Mouse (Mus musculus): ENCODE measurements at regions not wholly inside any gene's neighbourhood (a gene's known extent, or its start where the extent isn't known, plus 50 kb on each side); places are given as distances from the start of the nearest gene placed in this dataset.
A peak's percentile ranks its signal among the peaks of the same experiment; 100 is the strongest.

DNA sequence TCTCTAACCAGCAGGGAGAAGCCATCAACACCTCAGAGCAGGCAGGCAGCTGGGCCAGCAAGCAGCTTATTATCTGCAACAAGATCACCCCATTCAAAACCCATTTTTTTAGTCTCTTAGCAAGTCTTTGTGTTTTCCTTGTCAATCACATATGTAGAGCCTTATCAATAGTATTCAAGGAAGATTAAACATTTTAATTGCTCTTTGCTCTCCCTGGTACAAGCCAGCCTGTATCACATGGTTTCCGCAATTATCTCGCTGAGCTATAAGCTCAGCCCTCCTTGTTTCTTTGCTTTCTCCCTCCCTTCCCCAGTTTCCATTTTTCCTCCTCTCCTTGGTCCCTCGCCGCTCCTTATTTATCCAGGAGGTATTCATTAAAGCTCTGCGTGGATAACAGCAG is 259.9 kb upstream of the Gm10131 start:
- Histone ChIP-seq H3K36me3 (ENCODE audit: control insufficient read depth, insufficient read depth, low read length) (no peaks in the 10 kb centered on the region), H3K27ac (ENCODE audit: low read depth, low read length) (no peak overlapping the region), H3K9me3 (ENCODE audit: control insufficient read depth, low read length) (no peaks in the 10 kb centered on the region), H3K9ac (ENCODE audit: low read depth, low read length) (no peak overlapping the region), H3K4me2 (replicated peaks; ENCODE audit: low read depth, low read length) (no peak overlapping the region), H3K4me1 (ENCODE audit: control insufficient read depth, insufficient read depth, low read length) (no peaks in the 10 kb centered on the region), H3K4me3 (ENCODE audit: low read length) (no peak overlapping the region), H3K27me3 (ENCODE audit: control insufficient read depth, insufficient read depth, low read length) (no peaks in the 10 kb centered on the region)
- ATAC-seq (ENCODE audit: low FRiP score, low TSS enrichment): no peak
- WGBS: 78% methylated on average over 5 of the region's 5 CpGs

DNA sequence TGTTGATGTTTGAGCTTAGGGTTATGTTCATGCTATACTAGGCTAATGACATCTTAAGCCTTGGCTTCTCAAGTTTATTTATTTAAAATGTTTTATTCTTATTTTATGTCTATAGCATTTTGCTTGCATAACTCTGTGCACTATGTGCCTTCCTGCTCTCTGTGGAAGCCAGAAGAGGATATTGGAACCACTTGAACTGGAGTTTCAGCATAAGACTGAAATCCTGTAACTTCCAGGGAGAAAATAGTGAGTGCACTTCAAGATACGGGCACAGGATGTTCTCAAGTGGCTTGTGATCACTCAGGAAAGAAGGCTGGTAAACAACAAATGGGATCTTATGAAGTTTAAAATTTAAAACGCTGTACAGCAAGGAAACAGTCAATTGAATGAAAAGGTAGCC is 257.0 kb upstream of the Gm10131 start:
- no peak overlapping the region for H3K4me2 ChIP-seq (replicated peaks; ENCODE audit: low read depth, low read length)
- ATAC-seq (ENCODE audit: low FRiP score, low TSS enrichment): no peak
- no peaks in the 10 kb centered on the region for H3K36me3 ChIP-seq (ENCODE audit: control insufficient read depth, insufficient read depth, low read length)
- H3K4me3 ChIP-seq (ENCODE audit: low read length): no peak overlapping the region
- H3K9ac ChIP-seq (ENCODE audit: low read depth, low read length): no peak overlapping the region
- no peak overlapping the region for H3K27ac ChIP-seq (ENCODE audit: low read depth, low read length)
- no peaks in the 10 kb centered on the region for H3K9me3 ChIP-seq (ENCODE audit: control insufficient read depth, low read length)
- 69% methylated on average over 2 of the region's 2 CpGs for WGBS
- no peaks in the 10 kb centered on the region for H3K27me3 ChIP-seq (ENCODE audit: control insufficient read depth, insufficient read depth, low read length)
- 0 out of 2 replicates have a peak, but pooled peaks cover 2% of the 10 kb centered on the region for H3K4me1 ChIP-seq (ENCODE audit: control insufficient read depth, insufficient read depth, low read length)

DNA sequence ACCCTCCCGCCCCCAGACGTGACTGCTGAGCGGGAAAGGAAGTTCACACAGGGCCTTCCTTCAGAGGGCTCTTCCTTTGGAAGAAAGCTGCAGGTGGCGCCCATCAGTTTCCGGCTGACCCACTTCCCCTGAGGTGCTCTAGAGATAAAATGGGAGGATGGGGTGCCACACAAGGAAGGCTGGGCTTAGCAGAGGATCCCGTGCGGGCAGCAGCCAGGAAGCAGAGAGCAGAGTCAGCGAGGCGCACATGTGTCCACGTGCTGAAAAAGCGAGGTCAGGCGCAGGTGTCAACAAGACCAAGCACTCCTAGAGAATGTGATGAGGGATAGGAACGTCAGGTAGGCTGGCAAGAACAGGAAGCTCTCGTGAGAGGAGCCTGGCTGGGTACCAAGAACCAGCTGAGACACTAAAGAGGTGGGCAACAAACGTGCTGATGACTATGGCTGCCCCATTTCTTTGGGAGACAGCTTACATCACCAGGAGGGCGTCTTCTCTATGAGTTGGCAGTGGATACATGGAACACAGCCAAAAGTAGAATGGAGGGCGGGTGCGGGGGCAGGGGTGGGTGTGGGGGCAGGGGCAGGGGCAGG is 253.0 kb upstream of the Gm10131 start:
- no peak for ATAC-seq (ENCODE audit: low FRiP score, low TSS enrichment)
- WGBS: 77% methylated on average over 18 of the region's 18 CpGs
- 0 out of 2 replicates have a peak, but pooled peaks cover 3% of the 10 kb centered on the region for H3K4me1 ChIP-seq (ENCODE audit: control insufficient read depth, insufficient read depth, low read length)
- H3K9me3 ChIP-seq (ENCODE audit: control insufficient read depth, low read length): no peaks in the 10 kb centered on the region
- no peak overlapping the region for H3K27ac ChIP-seq (ENCODE audit: low read depth, low read length)
- no peak overlapping the region for H3K4me3 ChIP-seq (ENCODE audit: low read length)
- no peaks in the 10 kb centered on the region for H3K36me3 ChIP-seq (ENCODE audit: control insufficient read depth, insufficient read depth, low read length)
- H3K27me3 ChIP-seq (ENCODE audit: control insufficient read depth, insufficient read depth, low read length): no peaks in the 10 kb centered on the region
- H3K4me2 ChIP-seq (replicated peaks; ENCODE audit: low read depth, low read length): no peak overlapping the region
- H3K9ac ChIP-seq (ENCODE audit: low read depth, low read length): no peak overlapping the region

DNA sequence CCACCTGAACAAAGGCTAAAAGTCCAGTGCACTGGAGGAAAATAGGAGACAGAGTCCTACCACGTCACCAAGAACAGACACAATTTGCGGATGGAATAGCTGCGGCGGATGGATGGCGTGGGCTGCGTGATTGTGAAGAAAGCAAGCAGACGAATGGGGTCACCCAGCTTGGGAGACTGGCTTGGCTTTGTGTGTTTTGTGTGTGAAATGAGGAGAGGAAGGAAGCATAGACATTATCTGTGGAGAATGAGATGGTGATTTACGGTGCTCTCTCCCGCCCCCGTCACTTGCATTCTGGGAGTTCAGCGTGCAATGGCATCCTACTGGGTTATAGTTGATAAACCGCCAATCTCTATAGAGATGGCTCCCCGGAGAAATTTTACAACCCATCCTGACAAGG is 252.1 kb upstream of the Gm10131 start:
- Histone ChIP-seq H3K9me3 (ENCODE audit: control insufficient read depth, low read length) (no peaks in the 10 kb centered on the region), H3K4me2 (replicated peaks; ENCODE audit: low read depth, low read length) (no peak overlapping the region), H3K4me1 (ENCODE audit: control insufficient read depth, insufficient read depth, low read length) (0 out of 2 replicates have a peak, but pooled peaks cover 3% of the 10 kb centered on the region), H3K27ac (ENCODE audit: low read depth, low read length) (no peak overlapping the region), H3K27me3 (ENCODE audit: control insufficient read depth, insufficient read depth, low read length) (no peaks in the 10 kb centered on the region), H3K9ac (ENCODE audit: low read depth, low read length) (no peak overlapping the region), H3K4me3 (ENCODE audit: low read length) (no peak overlapping the region), H3K36me3 (ENCODE audit: control insufficient read depth, insufficient read depth, low read length) (no peaks in the 10 kb centered on the region)
- 77% methylated on average over 13 of the region's 13 CpGs for WGBS
- no peak for ATAC-seq (ENCODE audit: low FRiP score, low TSS enrichment)

DNA sequence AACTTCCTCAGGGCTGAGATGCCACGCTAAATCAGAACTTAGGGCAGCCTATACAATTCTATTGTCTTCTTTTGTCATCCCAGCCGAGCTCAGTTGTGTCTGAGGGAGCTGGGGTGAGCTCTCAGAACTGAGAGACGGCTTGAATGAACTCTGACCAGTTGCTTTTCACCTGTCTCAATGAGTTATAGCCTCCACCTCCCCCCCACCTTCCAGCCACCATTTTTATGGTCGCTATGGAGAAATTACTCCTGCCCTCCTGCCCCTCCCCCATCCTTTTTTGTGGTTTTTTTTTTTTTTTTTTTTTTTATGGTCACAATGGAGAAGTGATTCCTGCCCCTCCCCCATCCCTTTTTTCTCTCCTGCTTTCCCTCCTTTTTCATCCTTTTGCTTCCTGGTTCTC is 251.6 kb upstream of the Gm10131 start:
- no peak overlapping the region for H3K4me3 ChIP-seq (ENCODE audit: low read length)
- H3K4me2 ChIP-seq (replicated peaks; ENCODE audit: low read depth, low read length): no peak overlapping the region
- no peaks in the 10 kb centered on the region for H3K36me3 ChIP-seq (ENCODE audit: control insufficient read depth, insufficient read depth, low read length)
- H3K9me3 ChIP-seq (ENCODE audit: control insufficient read depth, low read length): no peaks in the 10 kb centered on the region
- H3K4me1 ChIP-seq (ENCODE audit: control insufficient read depth, insufficient read depth, low read length): 0 out of 2 replicates have a peak, but pooled peaks cover 3% of the 10 kb centered on the region
- H3K9ac ChIP-seq (ENCODE audit: low read depth, low read length): no peak overlapping the region
- 39% methylated on average over 4 of the region's 4 CpGs for WGBS
- no peak overlapping the region for H3K27ac ChIP-seq (ENCODE audit: low read depth, low read length)
- H3K27me3 ChIP-seq (ENCODE audit: control insufficient read depth, insufficient read depth, low read length): no peaks in the 10 kb centered on the region
- no peak for ATAC-seq (ENCODE audit: low FRiP score, low TSS enrichment)

DNA sequence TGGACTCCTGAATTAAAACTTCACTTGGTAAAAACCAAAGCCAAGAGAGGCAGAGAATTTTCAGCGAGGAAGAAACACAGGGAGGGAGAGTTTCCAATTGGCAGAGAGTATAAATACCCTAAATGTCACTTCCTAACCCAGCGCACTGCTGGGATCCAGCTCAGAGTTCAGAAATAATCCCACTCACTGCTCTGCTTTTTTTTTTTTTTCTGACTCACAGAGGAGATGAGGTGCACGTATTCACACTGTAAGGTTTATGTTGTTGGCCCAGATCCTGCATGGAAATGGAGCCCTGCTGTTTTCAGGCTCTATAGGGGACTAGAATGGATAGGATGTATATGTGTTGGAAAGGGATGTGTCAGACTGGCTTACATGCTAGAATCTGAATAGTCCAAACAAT is 249.8 kb upstream of the Gm10131 start:
- no peak overlapping the region for H3K9ac ChIP-seq (ENCODE audit: low read depth, low read length)
- no peaks in the 10 kb centered on the region for H3K27me3 ChIP-seq (ENCODE audit: control insufficient read depth, insufficient read depth, low read length)
- H3K4me1 ChIP-seq (ENCODE audit: control insufficient read depth, insufficient read depth, low read length): 0 out of 2 replicates have a peak, but pooled peaks cover 3% of the 10 kb centered on the region
- H3K36me3 ChIP-seq (ENCODE audit: control insufficient read depth, insufficient read depth, low read length): no peaks in the 10 kb centered on the region
- no peak overlapping the region for H3K4me2 ChIP-seq (replicated peaks; ENCODE audit: low read depth, low read length)
- no peak overlapping the region for H3K27ac ChIP-seq (ENCODE audit: low read depth, low read length)
- no peak overlapping the region for H3K4me3 ChIP-seq (ENCODE audit: low read length)
- no peak for ATAC-seq (ENCODE audit: low FRiP score, low TSS enrichment)
- H3K9me3 ChIP-seq (ENCODE audit: control insufficient read depth, low read length): no peaks in the 10 kb centered on the region
- 85% methylated on average over 3 of the region's 3 CpGs for WGBS

DNA sequence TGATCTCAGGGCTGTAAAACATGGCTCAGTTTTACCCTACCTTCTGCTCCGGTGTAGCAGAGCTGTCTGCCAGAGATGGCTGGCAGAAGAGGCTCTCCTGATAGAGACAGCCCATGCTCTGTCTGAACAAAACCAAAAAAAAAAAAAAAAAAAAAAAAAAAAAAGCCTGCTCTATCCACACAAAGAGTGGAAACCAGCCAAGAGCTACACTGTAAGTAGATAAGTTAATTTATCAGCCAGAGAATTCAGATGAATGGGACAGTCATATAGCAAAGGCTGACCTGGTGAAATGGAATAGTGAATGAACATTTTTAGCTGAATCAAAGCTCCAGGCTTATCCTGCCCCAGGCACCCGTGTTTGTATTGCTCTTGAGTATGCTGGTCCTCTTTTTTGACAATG is 248.2 kb upstream of the Gm10131 start:
- no peak overlapping the region for H3K4me3 ChIP-seq (ENCODE audit: low read length)
- no peaks in the 10 kb centered on the region for H3K36me3 ChIP-seq (ENCODE audit: control insufficient read depth, insufficient read depth, low read length)
- 67% methylated on average over 2 of the region's 2 CpGs for WGBS
- H3K27me3 ChIP-seq (ENCODE audit: control insufficient read depth, insufficient read depth, low read length): no peaks in the 10 kb centered on the region
- H3K4me2 ChIP-seq (replicated peaks; ENCODE audit: low read depth, low read length): no peak overlapping the region
- no peak overlapping the region for H3K27ac ChIP-seq (ENCODE audit: low read depth, low read length)
- no peak overlapping the region for H3K9ac ChIP-seq (ENCODE audit: low read depth, low read length)
- 0 out of 2 replicates have a peak, but pooled peaks have one; percentile 20 for ATAC-seq (ENCODE audit: low FRiP score, low TSS enrichment)
- 0 out of 2 replicates have a peak, but pooled peaks cover 3% of the 10 kb centered on the region for H3K4me1 ChIP-seq (ENCODE audit: control insufficient read depth, insufficient read depth, low read length)
- no peaks in the 10 kb centered on the region for H3K9me3 ChIP-seq (ENCODE audit: control insufficient read depth, low read length)

DNA sequence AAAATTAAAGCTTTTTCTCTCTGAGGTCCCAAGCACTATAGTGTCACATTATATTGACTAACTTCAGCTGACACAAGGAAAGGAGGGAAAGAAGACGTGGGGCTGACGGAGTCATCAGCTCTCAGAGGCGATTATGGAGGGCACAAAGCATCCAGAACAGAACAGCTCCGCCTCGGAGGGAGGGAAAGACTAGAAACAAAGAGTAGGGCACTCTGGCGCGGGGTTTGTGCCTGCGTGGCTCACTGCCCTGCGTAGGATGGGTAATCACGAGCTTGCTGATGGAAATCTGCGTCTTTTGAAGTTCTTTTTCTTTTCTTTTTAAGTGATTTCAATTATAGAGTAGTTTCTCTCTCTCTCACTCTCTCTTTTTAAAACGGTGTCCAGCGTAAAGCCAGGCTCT is 243.5 kb upstream of the Gm10131 start:
- no peak overlapping the region for H3K4me3 ChIP-seq (ENCODE audit: low read length)
- no peaks in the 10 kb centered on the region for H3K27me3 ChIP-seq (ENCODE audit: control insufficient read depth, insufficient read depth, low read length)
- no peaks in the 10 kb centered on the region for H3K4me1 ChIP-seq (ENCODE audit: control insufficient read depth, insufficient read depth, low read length)
- H3K4me2 ChIP-seq (replicated peaks; ENCODE audit: low read depth, low read length): no peak overlapping the region
- H3K9ac ChIP-seq (ENCODE audit: low read depth, low read length): no peak overlapping the region
- ATAC-seq (ENCODE audit: low FRiP score, low TSS enrichment): no peak
- H3K9me3 ChIP-seq (ENCODE audit: control insufficient read depth, low read length): no peaks in the 10 kb centered on the region
- no peak overlapping the region for H3K27ac ChIP-seq (ENCODE audit: low read depth, low read length)
- WGBS: 48% methylated on average over 13 of the region's 13 CpGs
- H3K36me3 ChIP-seq (ENCODE audit: control insufficient read depth, insufficient read depth, low read length): no peaks in the 10 kb centered on the region

DNA sequence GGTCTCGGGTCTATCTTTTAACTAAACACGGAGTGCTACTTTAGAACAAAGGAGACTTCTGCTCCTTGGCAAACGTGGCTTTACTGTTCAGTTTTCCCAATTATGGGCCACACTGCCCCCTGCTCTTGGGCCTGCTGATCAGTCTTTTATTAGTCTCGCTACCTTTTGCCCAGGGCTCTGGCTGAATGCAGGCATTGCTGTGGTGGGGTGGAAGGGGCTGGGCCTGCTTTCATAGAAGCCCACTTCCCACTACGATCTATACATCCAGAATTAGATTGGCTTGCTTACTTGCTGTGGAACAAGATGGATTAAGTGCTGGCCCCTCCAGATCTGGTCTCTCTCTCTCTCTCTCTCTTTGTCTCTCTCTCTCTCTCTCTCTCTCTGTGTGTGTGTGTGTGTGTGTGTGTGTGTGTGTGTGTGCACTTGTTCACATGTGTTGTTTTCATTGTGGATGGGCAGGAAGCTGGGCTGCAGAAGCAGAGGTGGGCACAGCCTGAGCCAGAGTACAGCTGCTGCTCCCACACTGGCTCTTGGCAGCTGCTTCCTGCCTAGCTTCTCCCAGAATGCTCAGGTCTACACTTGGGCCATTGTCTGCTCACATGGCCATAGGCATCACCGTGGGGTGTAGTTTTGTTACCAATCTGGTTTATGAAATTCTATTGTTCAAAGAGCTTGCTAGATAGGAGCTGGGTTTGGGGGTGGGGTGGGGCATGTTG is 241.8 kb upstream of the Gm10131 start:
- Histone ChIP-seq H3K27me3 (ENCODE audit: control insufficient read depth, insufficient read depth, low read length) (no peaks in the 10 kb centered on the region), H3K9me3 (ENCODE audit: control insufficient read depth, low read length) (no peaks in the 10 kb centered on the region), H3K4me1 (ENCODE audit: control insufficient read depth, insufficient read depth, low read length) (no peaks in the 10 kb centered on the region), H3K36me3 (ENCODE audit: control insufficient read depth, insufficient read depth, low read length) (no peaks in the 10 kb centered on the region), H3K27ac (ENCODE audit: low read depth, low read length) (no peak overlapping the region), H3K9ac (ENCODE audit: low read depth, low read length) (no peak overlapping the region), H3K4me2 (replicated peaks; ENCODE audit: low read depth, low read length) (no peak overlapping the region), H3K4me3 (ENCODE audit: low read length) (no peak overlapping the region)
- ATAC-seq (ENCODE audit: low FRiP score, low TSS enrichment): no peak
- 72% methylated on average over 6 of the region's 6 CpGs for WGBS
